Mouse (Mus musculus) MEL (cell line): ENCODE results near the gene Mllt11. TPM values are rescaled to one million over a fixed set of nuclear protein-coding genes. Genes with fewer than 3 reads are reported as not detected.

Experiments
- DNase-seq: peaks from one replicate; pipeline ENCODE4 v3.0.0; 2011; ENCODE audit warnings: low read depth, low spot score
- H3K27ac ChIP-seq: 2 replicates; pipeline ENCODE4 v1.5.1; 2012; ENCODE audit warnings: low read depth, mild to moderate bottlenecking, control low read depth, low read length, moderate library complexity; ENCODE audit not compliant: control insufficient read depth
- H3K27me3 ChIP-seq, 2 experiments: fragments of 150-350 bp in 1 of 2; sonication (generic) in 1 of 2; 2 replicates each; pipeline ENCODE4 v1.6.1; 2012; ENCODE audit warnings: low read length in 2 of 2, mild to moderate bottlenecking in 2 of 2, improper control_type of control experiment in 1 of 2, moderate library complexity in 1 of 2; ENCODE audit not compliant: insufficient read depth in 2 of 2, control insufficient read depth in 1 of 2
- H3K36me3 ChIP-seq, 2 experiments: 2 replicates each; pipeline ENCODE4 v1.6.1; 2012 to 2014; ENCODE audit warnings: low read length in 2 of 2, improper control_type of control experiment in 1 of 2, inconsistent platforms in 1 of 2, mild to moderate bottlenecking in 1 of 2; ENCODE audit not compliant: insufficient read depth in 2 of 2, control insufficient read depth in 1 of 2
- H3K4me1 ChIP-seq, 2 experiments: fragments of 150-350 bp in 1 of 2; sonication (generic) in 1 of 2; 2 replicates each; pipeline ENCODE4 v1.6.1; 2012; ENCODE audit warnings: low read length in 2 of 2, improper control_type of control experiment in 1 of 2, mild to moderate bottlenecking in 1 of 2; ENCODE audit not compliant: insufficient read depth in 2 of 2, control insufficient read depth in 1 of 2
- H3K4me3 ChIP-seq, 2 experiments: fragments of 150-350 bp in 1 of 2; sonication (generic) in 1 of 2; 2 replicates each; pipeline ENCODE4 v1.5.1; 2012; ENCODE audit warnings: low read depth in 2 of 2, low read length in 2 of 2, mild to moderate bottlenecking in 2 of 2, moderate library complexity in 2 of 2, control low read depth in 1 of 2, improper control_type of control experiment in 1 of 2; ENCODE audit not compliant: control insufficient read depth in 1 of 2, insufficient read depth in 1 of 2
- H3K79me2 ChIP-seq: 2 replicates; pipeline ENCODE4 v1.6.1; 2012; ENCODE audit warnings: mild to moderate bottlenecking, low read length, moderate library complexity; ENCODE audit not compliant: control insufficient read depth, poor library complexity, insufficient read depth
- H3K9ac ChIP-seq: 2 replicates; pipeline ENCODE4 v1.6.1; 2012; ENCODE audit warnings: low read depth, mild to moderate bottlenecking, control low read depth, low read length, moderate library complexity; ENCODE audit not compliant: control insufficient read depth, poor library complexity, severe bottlenecking
- H3K9me3 ChIP-seq: fragments of 150-350 bp; sonication (generic); replicated peaks from 2 replicates; pipeline ENCODE4 v1.6.1; 2012; ENCODE audit warnings: mild to moderate bottlenecking, low read length, improper control_type of control experiment, moderate library complexity; ENCODE audit not compliant: insufficient read depth
- CHD2 ChIP-seq: IDR thresholded peaks from 2 replicates; pipeline ENCODE4 v1.6.1; 2011; ENCODE audit warnings: low read length, improper control_type of control experiment
- CTCF ChIP-seq, 3 experiments: IDR thresholded peaks in 2 of 3; conservative IDR thresholded peaks in 1 of 3; 2 replicates each; pipeline ENCODE4 v1.5.1; 2011 to 2012; ENCODE audit warnings: low read length in 3 of 3, low read depth in 2 of 3, mild to moderate bottlenecking in 2 of 3, improper control_type of control experiment in 1 of 3, inconsistent platforms in 1 of 3, mixed read lengths in 1 of 3, moderate library complexity in 1 of 3; ENCODE audit not compliant: control insufficient read depth in 1 of 3, insufficient read depth in 1 of 3, poor library complexity in 1 of 3, severe bottlenecking in 1 of 3
- E2F4 ChIP-seq: IDR thresholded peaks from 2 replicates; pipeline ENCODE4 v1.6.1; 2011; ENCODE audit warnings: low read depth, low read length, improper control_type of control experiment, borderline replicate concordance
- ELF1 ChIP-seq: IDR thresholded peaks from 2 replicates; pipeline ENCODE4 v1.6.1; 2014; ENCODE audit warnings: low read depth, mild to moderate bottlenecking, inconsistent platforms, low read length, improper control_type of control experiment, moderate library complexity
- HCFC1 ChIP-seq: IDR thresholded peaks from 2 replicates; pipeline ENCODE4 v1.6.1; 2012; ENCODE audit warnings: low read depth, mild to moderate bottlenecking, inconsistent platforms, low read length, improper control_type of control experiment, moderate library complexity
- JUND ChIP-seq: IDR thresholded peaks from 2 replicates; pipeline ENCODE4 v1.6.1; 2011; ENCODE audit warnings: low read depth, mild to moderate bottlenecking, improper control_type of control experiment, low read length
- MEF2A ChIP-seq: IDR thresholded peaks from 2 replicates; pipeline ENCODE4 v1.6.1; 2014; ENCODE audit warnings: low read depth, mild to moderate bottlenecking, inconsistent platforms, low read length, improper control_type of control experiment; ENCODE audit not compliant: poor library complexity, insufficient replicate concordance, severe bottlenecking; ENCODE audit errors: extremely low read depth
- MXI1 ChIP-seq: IDR thresholded peaks from 2 replicates; pipeline ENCODE4 v1.6.1; 2011; ENCODE audit warnings: mild to moderate bottlenecking, low read depth, low read length, improper control_type of control experiment
- MYB ChIP-seq: IDR thresholded peaks from 2 replicates; pipeline ENCODE4 v1.6.1; 2011; ENCODE audit warnings: mild to moderate bottlenecking, low read depth, low read length, improper control_type of control experiment
- NELFE ChIP-seq: IDR thresholded peaks from 2 replicates; pipeline ENCODE4 v1.6.1; 2011; ENCODE audit warnings: low read depth, low read length, improper control_type of control experiment
- POLR2AphosphoS2 ChIP-seq: IDR thresholded peaks from 2 replicates; pipeline ENCODE4 v1.6.1; 2011; ENCODE audit warnings: low read length, improper control_type of control experiment
- POLR2AphosphoS5 ChIP-seq: IDR thresholded peaks from 2 replicates; pipeline ENCODE4 v1.6.1; 2012; ENCODE audit warnings: low read depth, borderline replicate concordance, mild to moderate bottlenecking, inconsistent platforms, low read length, moderate library complexity, mixed read lengths
- RAD21 ChIP-seq: IDR thresholded peaks from 2 replicates; pipeline ENCODE4 v1.6.1; 2011; ENCODE audit warnings: mild to moderate bottlenecking, low read depth, low read length, improper control_type of control experiment
- RCOR1 ChIP-seq: IDR thresholded peaks from 2 replicates; pipeline ENCODE4 v1.6.1; 2012; ENCODE audit warnings: low read depth, mild to moderate bottlenecking, inconsistent platforms, low read length, improper control_type of control experiment
- TAL1 ChIP-seq: IDR thresholded peaks from 2 replicates; pipeline ENCODE4 v1.6.1; 2012; ENCODE audit warnings: mild to moderate bottlenecking, inconsistent platforms, low read length, moderate library complexity, mixed read lengths
- UBTF ChIP-seq: IDR thresholded peaks from 2 replicates; pipeline ENCODE4 v1.6.1; 2012; ENCODE audit warnings: low read depth, mild to moderate bottlenecking, inconsistent platforms, low read length, improper control_type of control experiment, moderate library complexity, borderline replicate concordance; ENCODE audit not compliant: insufficient read depth
- ZC3H11A ChIP-seq: IDR thresholded peaks from 2 replicates; pipeline ENCODE4 v1.6.1; 2012; ENCODE audit warnings: low read depth, mild to moderate bottlenecking, inconsistent platforms, low read length, improper control_type of control experiment
- ZMIZ1 ChIP-seq: IDR thresholded peaks from 2 replicates; pipeline ENCODE4 v1.6.1; 2012; ENCODE audit warnings: low read depth, mild to moderate bottlenecking, inconsistent platforms, low read length, improper control_type of control experiment, moderate library complexity
- polyA plus RNA-seq, 2 experiments: library from polyadenylated mRNA; stranded (reverse) in 1 of 2; unstranded in 1 of 2; fragments of >175 nt in 1 of 2; fragments of >200 nt in 1 of 2; gene quantifications; 2 replicates each; pipeline versions ENCODE4 v1.2.1 to v1.2.4; 2012; ENCODE audit warnings: low replicate concordance in 2 of 2, low read depth in 1 of 2; ENCODE audit not compliant: insufficient read length in 2 of 2, insufficient read depth in 1 of 2, missing spikeins in 1 of 2
- total RNA-seq: library from RNA; depleted of rRNA; stranded (reverse); fragments of 300-350 nt; gene quantifications from 2 replicates; pipeline ENCODE4 v1.2.3, GENCODE M21; 2012

Gene Mllt11
- total and polyA plus RNA-seq, 3 experiments, result 7.3 to 24.6 TPM; not detected in 1

DNA sequence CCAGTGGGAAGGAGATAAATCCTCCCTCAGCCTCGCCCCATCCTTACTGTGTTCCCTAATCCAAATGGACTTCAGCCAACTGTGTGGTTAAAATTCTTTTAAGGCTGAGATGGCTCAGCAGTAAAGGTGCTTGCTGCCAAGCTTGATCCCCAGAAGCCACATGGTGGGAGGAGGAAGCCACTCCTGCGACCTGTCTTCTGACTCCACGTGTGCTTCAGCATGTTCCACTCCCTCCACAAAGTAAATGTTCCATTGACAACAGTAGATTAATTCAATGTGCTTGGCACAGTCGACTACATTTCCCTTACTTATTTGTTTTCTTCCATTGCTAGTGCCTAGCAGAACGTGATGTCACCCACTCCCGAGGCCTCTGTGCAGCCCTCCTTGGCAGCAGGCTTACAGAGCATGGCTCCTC is 37.2 kb downstream of the Mllt11 start:
- Histone ChIP-seq H3K4me3 (no peak overlapping the region), H3K79me2 (no peaks in the 10 kb centered on the region), H3K9ac (no peak overlapping the region), H3K27me3 (no peaks in the 10 kb centered on the region), H3K4me1 (no peaks in the 10 kb centered on the region), H3K27ac (no peak overlapping the region), H3K36me3 (peaks cover 0 to 66% of the 10 kb centered on the region in 2 experiments; a peak in 2 of 4 replicates), H3K9me3 (no peaks in the 10 kb centered on the region)
- no peak for TF ChIP-seq MXI1
- no peak for TF ChIP-seq ZMIZ1
- TF ChIP-seq POLR2AphosphoS5, result no peak
- no peak for DNase-seq

DNA sequence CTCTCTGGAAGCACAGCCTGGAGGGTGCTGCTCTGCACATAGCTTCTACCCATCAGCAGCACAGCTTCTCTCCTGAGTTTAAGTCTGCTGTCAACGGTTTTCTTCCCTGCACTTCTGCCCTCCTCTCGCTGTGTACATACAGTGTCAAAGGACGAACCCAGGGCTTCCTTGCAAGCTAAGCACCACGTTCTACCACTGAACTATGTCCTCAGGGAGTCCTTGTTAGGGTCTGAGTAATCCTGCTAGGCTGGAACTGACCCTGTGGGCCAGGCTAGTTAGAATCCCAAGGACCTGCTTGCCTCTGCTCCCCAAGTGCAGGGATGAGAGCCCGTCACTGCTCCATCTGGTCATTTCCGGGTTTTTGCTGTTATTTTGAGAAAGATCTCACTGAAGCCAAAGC is 45.1 kb downstream of the Mllt11 start:
- DNase-seq, result no peak

DNA sequence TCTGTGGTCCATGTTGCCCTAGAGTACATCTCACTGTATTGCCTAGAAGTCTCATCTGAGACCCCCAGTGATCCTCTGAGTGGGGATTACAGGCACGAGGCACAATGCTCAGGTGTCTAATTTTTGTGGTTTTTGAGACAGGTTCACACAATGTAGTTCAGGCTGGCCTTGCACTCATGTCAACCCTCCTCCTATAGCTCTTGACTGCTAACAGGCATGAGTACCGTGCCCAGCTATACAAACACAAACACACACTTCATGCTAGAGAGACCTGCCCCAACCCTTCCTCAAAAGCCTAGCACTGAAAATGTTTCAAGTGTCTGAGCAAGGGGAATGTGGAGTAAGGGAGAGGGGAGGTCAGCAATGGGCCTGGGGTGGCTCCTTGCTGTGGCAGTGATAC is 45.9 kb downstream of the Mllt11 start:
- no peak for DNase-seq
- Histone ChIP-seq H3K27me3 (no peaks in the 10 kb centered on the region), H3K27ac (no peak overlapping the region), H3K4me1 (peaks cover 5 to 7% of the 10 kb centered on the region in 2 experiments), H3K9me3 (no peaks in the 10 kb centered on the region), H3K4me3 (no peak overlapping the region), H3K9ac (no peak overlapping the region), H3K36me3 (peaks cover 16 to 52% of the 10 kb centered on the region in 2 experiments), H3K79me2 (no peaks in the 10 kb centered on the region)
- TF ChIP-seq ELF1 (no peak), ZMIZ1 (no peak), NELFE (no peak), TAL1 (no peak), ZC3H11A (no peak), POLR2AphosphoS5 (no peak), CTCF (IDR thresholded peaks at IDR 0.05 in 2 of 3, conservative IDR thresholded peaks at IDR 0.05 in 1 of 3; ENCODE audit: control insufficient read depth in 1 of 3, insufficient read depth in 1 of 3, low read depth in 2 of 3, low read length in 3 of 3, poor library complexity in 1 of 3, severe bottlenecking in 1 of 3) (no peak), CHD2 (no peak), MEF2A (no peak), MYB (no peak), UBTF (no peak), POLR2AphosphoS2 (no peak), HCFC1 (no peak), E2F4 (no peak), RCOR1 (no peak), MXI1 (no peak), RAD21 (no peak)

More for the DNA sequence above, 45.1 kb downstream of the Mllt11 start:
- H3K9me3 ChIP-seq, result no peaks in the 10 kb centered on the region
- H3K79me2 ChIP-seq, result no peaks in the 10 kb centered on the region
- TF ChIP-seq POLR2AphosphoS2 (0 out of 2 replicates have a peak, but pooled peaks have one; percentile 53), NELFE (0 out of 2 replicates have a peak, but pooled peaks have one; percentile 14), JUND (no peak)
- TF ChIP-seq, all 39 proteins: peak for 2
- Histone ChIP-seq H3K9ac (no peak overlapping the region), H3K36me3 (peaks cover 16 to 54% of the 10 kb centered on the region in 2 experiments), H3K27me3 (no peaks in the 10 kb centered on the region), H3K27ac (no peak overlapping the region), H3K4me1 (peaks cover 5 to 7% of the 10 kb centered on the region in 2 experiments), H3K4me3 (no peak overlapping the region)
